In the genomic region with DNA sequence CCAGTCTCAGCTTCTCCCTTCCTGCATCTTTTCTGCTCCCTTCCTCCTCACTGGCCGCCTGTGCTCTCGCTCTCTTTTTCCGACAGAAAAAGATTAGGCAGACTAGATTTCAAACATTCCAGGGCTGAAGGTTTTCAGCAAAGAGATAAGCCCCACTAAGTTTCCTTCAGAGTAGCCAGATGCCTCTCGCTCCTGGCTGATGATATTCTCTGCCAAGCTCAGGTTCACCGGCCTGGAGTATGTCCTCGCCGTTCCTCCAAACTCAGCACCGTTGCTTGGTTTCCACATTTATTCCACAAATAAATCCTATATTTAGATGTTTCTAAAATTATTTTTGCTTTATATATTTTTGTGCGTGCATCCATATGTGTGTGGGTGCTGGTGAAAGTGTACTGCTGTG, we compare ENCODE assay signal across 15 mouse cellular contexts. TPM values are rescaled to one million over a fixed set of nuclear protein-coding genes. Genes with fewer than 3 reads are reported as not detected.
DNase-seq lines count a peak whose midpoint lies in the region; ATAC-seq and TF ChIP-seq lines count a peak whose summit lies in the region.
"Had no signal": no experiment of that assay in that cellular context is flagged by ENCODE, and none has a peak within 500 bp of the region (broad histone marks: within the 10 kb centered on the region; RNA-seq: fewer than 3 reads in every experiment).

No protein-coding gene starts in this region.

- WGBS in heart, embryonic 10.5 days: 10% methylated on average over 9 of the region's 9 CpGs
- WGBS in liver, embryonic 11.5 days: 44% methylated on average over 9 of the region's 9 CpGs
- WGBS in liver, postnatal 0 days (ENCODE audit: insufficient replicate concordance): 68% methylated on average over 9 of the region's 9 CpGs
- WGBS in heart, embryonic 14.5 days: 8% methylated on average over 9 of the region's 9 CpGs

- H3K4me3 ChIP-seq in heart, embryonic 10.5 days: 0 out of 2 replicates have a peak overlapping the region, but pooled peaks have one; percentile 12
- no peak overlapping the region for H3K4me3 ChIP-seq in liver, embryonic 11.5 days (ENCODE audit: low read depth, low read length)
- no peak overlapping the region for H3K4me3 ChIP-seq in liver, postnatal 0 days (ENCODE audit: low read depth, low read length)
- H3K4me3 ChIP-seq in heart, embryonic 14.5 days (ENCODE audit: control insufficient read depth in 1 of 2, insufficient read depth in 1 of 2, low read depth in 1 of 2, low read length in 2 of 2): no peak overlapping the region
- H3K4me3 ChIP-seq: forebrain, embryonic 15.5 days; hindbrain, embryonic 13.5 days; midbrain, embryonic 13.5 days had no signal

- no peak overlapping the region for H3K9ac ChIP-seq in liver, embryonic 11.5 days (ENCODE audit: low read depth, low read length)
- H3K9ac ChIP-seq in liver, postnatal 0 days (replicated peaks): no peak overlapping the region
- peak overlapping the region; percentile 25; the same call in 1 of the 2 replicates for H3K9ac ChIP-seq in heart, embryonic 14.5 days (ENCODE audit: low read length)
- H3K9ac ChIP-seq: forebrain, embryonic 15.5 days; hindbrain, embryonic 13.5 days; liver, embryonic 14.5 days; midbrain, embryonic 13.5 days had no signal

- no peak overlapping the region for H3K4me2 ChIP-seq in liver, embryonic 11.5 days
- no peak overlapping the region for H3K4me2 ChIP-seq in liver, postnatal 0 days (ENCODE audit: low read depth, low read length)
- H3K4me2 ChIP-seq in heart, embryonic 14.5 days (ENCODE audit: low read length): peak overlapping the region; percentile 41
- H3K4me2 ChIP-seq: forebrain, embryonic 15.5 days; hindbrain, embryonic 13.5 days; midbrain, embryonic 13.5 days had no signal

- H3K27me3 ChIP-seq in heart, embryonic 10.5 days (ENCODE audit: insufficient read depth, poor library complexity, severe bottlenecking): 0 out of 2 replicates have a peak, but pooled peaks cover 5% of the 10 kb centered on the region
- H3K27me3 ChIP-seq in liver, embryonic 11.5 days (replicated peaks; ENCODE audit: control insufficient read depth, insufficient read depth, low read length): no peaks in the 10 kb centered on the region
- H3K27me3 ChIP-seq in liver, postnatal 0 days (ENCODE audit: insufficient read depth, low read length): no peaks in the 10 kb centered on the region
- no peaks in the 10 kb centered on the region for H3K27me3 ChIP-seq in heart, embryonic 14.5 days (ENCODE audit: control insufficient read depth, insufficient read depth, low read length)
- H3K27me3 ChIP-seq: forebrain, embryonic 15.5 days; hindbrain, embryonic 13.5 days had no signal

- TF ChIP-seq EP300 in liver, postnatal 0 days (IDR thresholded peaks at IDR 0.05; ENCODE audit: low read depth): no peak

- DNase-seq in heart, embryonic 10.5 days (ENCODE audit: low spot score): no peak
- no peak for DNase-seq in heart, adult 9 months (ENCODE audit: low spot score in 2 of 2)
- no peak for DNase-seq in liver, embryonic 11.5 days (ENCODE audit: low spot score)
- DNase-seq in liver, postnatal 0 days: no peak
- DNase-seq in yolk sac, embryonic 10.5 days (ENCODE audit: low spot score): peak; percentile 44
- DNase-seq: adrenal gland, adult 2 months; cerebellum, adult 8-10 months; gastrocnemius, postnatal 10 days; thymus, postnatal 36 days had no signal

- peak overlapping the region; percentile 87 for H3K27ac ChIP-seq in heart, embryonic 10.5 days
- peak overlapping the region; percentile 53; the same call in 1 of the 2 replicates for H3K27ac ChIP-seq in liver, embryonic 11.5 days (ENCODE audit: low read depth, low read length)
- no peak overlapping the region for H3K27ac ChIP-seq in liver, postnatal 0 days (ENCODE audit: low read depth)
- peak overlapping the region; percentile 83 to 84 for H3K27ac ChIP-seq in heart, embryonic 14.5 days (replicated peaks in 1 of 2; ENCODE audit: control insufficient read depth in 1 of 2, insufficient read depth in 1 of 2, low read depth in 2 of 2, low read length in 2 of 2)
- H3K27ac ChIP-seq: forebrain, embryonic 15.5 days; hindbrain, embryonic 13.5 days; liver, embryonic 14.5 days; midbrain, embryonic 13.5 days had no signal

- no peak for ATAC-seq in liver, embryonic 11.5 days (replicated peaks; ENCODE audit: low FRiP score)
- no peak for ATAC-seq in liver, postnatal 0 days
- ATAC-seq in heart, embryonic 14.5 days (ENCODE audit: insufficient number of reproducible peaks, insufficient read depth, low FRiP score, low read depth): 0 out of 2 replicates have a peak, but pooled peaks have one; percentile 45
- no peak for ATAC-seq in monocyte, adult 5-6 weeks (replicated peaks; ENCODE audit: insufficient number of reproducible peaks, low FRiP score, low TSS enrichment, poor library complexity, severe bottlenecking)

- no peaks in the 10 kb centered on the region for H3K36me3 ChIP-seq in heart, embryonic 10.5 days
- no peaks in the 10 kb centered on the region for H3K36me3 ChIP-seq in liver, embryonic 11.5 days (ENCODE audit: control insufficient read depth, insufficient read depth, low read length)
- H3K36me3 ChIP-seq in liver, postnatal 0 days (replicated peaks; ENCODE audit: insufficient read depth, low read length): no peaks in the 10 kb centered on the region
- H3K36me3 ChIP-seq in heart, embryonic 14.5 days (ENCODE audit: control insufficient read depth, insufficient read depth, low read length): no peaks in the 10 kb centered on the region
- H3K36me3 ChIP-seq: forebrain, embryonic 15.5 days; hindbrain, embryonic 13.5 days; midbrain, embryonic 13.5 days had no signal

- H3K4me1 ChIP-seq in heart, embryonic 10.5 days: peaks cover 57% of the 10 kb centered on the region
- peaks cover 2% of the 10 kb centered on the region; the same call in 1 of the 2 replicates for H3K4me1 ChIP-seq in liver, embryonic 11.5 days (replicated peaks; ENCODE audit: control insufficient read depth, insufficient read depth, low read length)
- H3K4me1 ChIP-seq in liver, postnatal 0 days (ENCODE audit: insufficient read depth): no peaks in the 10 kb centered on the region
- peaks cover 31 to 36% of the 10 kb centered on the region in 2 experiments for H3K4me1 ChIP-seq in heart, embryonic 14.5 days (ENCODE audit: control insufficient read depth in 2 of 2, insufficient read depth in 2 of 2, low read length in 2 of 2)

- H3K9me3 ChIP-seq in heart, embryonic 10.5 days: no peaks in the 10 kb centered on the region
- no peaks in the 10 kb centered on the region for H3K9me3 ChIP-seq in liver, embryonic 11.5 days (ENCODE audit: control insufficient read depth, low read length)
- no peaks in the 10 kb centered on the region for H3K9me3 ChIP-seq in liver, postnatal 0 days (ENCODE audit: low read length)
- no peaks in the 10 kb centered on the region for H3K9me3 ChIP-seq in heart, embryonic 14.5 days (ENCODE audit: control insufficient read depth, low read length)
- H3K9me3 ChIP-seq: forebrain, embryonic 15.5 days; hindbrain, embryonic 13.5 days; midbrain, embryonic 13.5 days had no signal

- TF ChIP-seq CTCF in liver, postnatal 0 days (IDR thresholded peaks at IDR 0.05; ENCODE audit: low read depth): no peak

RNA-seq across cellular contexts. Expression of a gene that starts 54.3 kb away (rescaled TPM):
- 78.7 and 82.7 TPM in 2 replicates for polyA plus RNA-seq in heart, embryonic 10.5 days (2016; fragmentation: Nextera tagmentation; extraction: Ambion mirVana)
- polyA plus RNA-seq in liver, embryonic 11.5 days (2014; fragmentation: Nextera tagmentation; extraction: Ambion mirVana): 14.2 and 16.4 TPM in 2 replicates
- 3.5 and 3.9 TPM in 2 replicates for polyA plus RNA-seq in liver, postnatal 0 days (2015; fragmentation: Nextera tagmentation; extraction: Ambion mirVana)
- 29.4 and 42.7 TPM in 2 replicates for polyA plus RNA-seq in heart, embryonic 14.5 days (2014; fragmentation: Nextera tagmentation; extraction: Ambion mirVana)
- total RNA-seq in monocyte, adult 5-6 weeks (2017): not detected in 3 replicates

RNA-seq across cellular contexts. Expression of a gene that starts 54.4 kb away (rescaled TPM):
- 55.0 and 56.3 TPM in 2 replicates for polyA plus RNA-seq in heart, embryonic 10.5 days (2016; fragmentation: Nextera tagmentation; extraction: Ambion mirVana)
- polyA plus RNA-seq in liver, embryonic 11.5 days (2014; fragmentation: Nextera tagmentation; extraction: Ambion mirVana): 47.3 and 50.2 TPM in 2 replicates
- polyA plus RNA-seq in liver, postnatal 0 days (2015; fragmentation: Nextera tagmentation; extraction: Ambion mirVana): 45.1 and 60.8 TPM in 2 replicates
- 23.9 and 28.9 TPM in 2 replicates for polyA plus RNA-seq in heart, embryonic 14.5 days (2014; fragmentation: Nextera tagmentation; extraction: Ambion mirVana)
- total RNA-seq in monocyte, adult 5-6 weeks (2017): not detected in 3 replicates
